Mouse (Mus musculus) ES-E14 (cell line): ENCODE results near the gene Ndufab1. TPM values are rescaled to one million over a fixed set of nuclear protein-coding genes. Genes with fewer than 3 reads are reported as not detected.
"Not testable (repeated sequence)": the region's sequence is repeated elsewhere in the genome, so short reads cannot be mapped to it uniquely, and the experiment has no call there.

Source experiments
- DNase-seq: peaks from one replicate; pipeline ENCODE4 v3.0.0-alpha.2; 2013; ENCODE audit warnings: low read depth, low spot score
- H3K27ac ChIP-seq: 2 replicates; pipeline ENCODE4 v1.5.1; 2012; ENCODE audit warnings: low read depth, mild to moderate bottlenecking, low read length, moderate library complexity, mixed read lengths; ENCODE audit not compliant: poor library complexity, insufficient read depth, severe bottlenecking
- H3K36me3 ChIP-seq: 2 replicates; pipeline ENCODE4 v1.6.1; 2012; ENCODE audit warnings: mild to moderate bottlenecking, low read length, moderate library complexity, mixed read lengths; ENCODE audit not compliant: control insufficient read depth, poor library complexity, insufficient read depth, severe bottlenecking
- H3K4me1 ChIP-seq, 2 experiments: fragments of 150-350 bp in 1 of 2; sonication (generic) in 1 of 2; 2 replicates each; pipeline ENCODE4 v1.6.1; 2012; ENCODE audit warnings: low read length in 2 of 2, mild to moderate bottlenecking in 1 of 2, mixed read lengths in 1 of 2; ENCODE audit not compliant: control insufficient read depth in 2 of 2, insufficient read depth in 2 of 2, poor library complexity in 1 of 2
- H3K4me3 ChIP-seq, 2 experiments: fragments of 150-350 bp in 1 of 2; sonication (generic) in 1 of 2; 2 replicates each; pipeline ENCODE4 v1.5.1; 2012; ENCODE audit warnings: low read length in 2 of 2, low read depth in 1 of 2, mild to moderate bottlenecking in 1 of 2, mixed read lengths in 1 of 2; ENCODE audit not compliant: insufficient read depth in 1 of 2, poor library complexity in 1 of 2, severe bottlenecking in 1 of 2
- H3K9ac ChIP-seq: 2 replicates; pipeline ENCODE4 v1.6.1; 2012; ENCODE audit warnings: low read depth, mild to moderate bottlenecking, low read length, mixed read lengths; ENCODE audit not compliant: poor library complexity, insufficient read depth, severe bottlenecking
- H3K9me3 ChIP-seq: fragments of 150-350 bp; sonication (generic); 2 replicates; pipeline ENCODE4 v1.6.1; 2012; ENCODE audit warnings: low read depth, mild to moderate bottlenecking, low read length; ENCODE audit not compliant: control insufficient read depth, insufficient read depth
- CHD2 ChIP-seq: IDR thresholded peaks from 2 replicates; pipeline ENCODE4 v1.6.1; 2014; ENCODE audit warnings: mild to moderate bottlenecking, low read depth, low read length, inconsistent platforms
- HCFC1 ChIP-seq: IDR thresholded peaks from 2 replicates; pipeline ENCODE4 v1.6.1; 2012; ENCODE audit warnings: low read length, inconsistent platforms, borderline replicate concordance; ENCODE audit not compliant: insufficient read depth
- MAFK ChIP-seq: IDR thresholded peaks from 2 replicates; pipeline ENCODE4 v1.6.1; 2014; ENCODE audit warnings: mild to moderate bottlenecking, low read depth, low read length, inconsistent platforms; ENCODE audit not compliant: insufficient read depth
- ZC3H11A ChIP-seq: IDR thresholded peaks from 2 replicates; pipeline ENCODE4 v1.6.1; 2012; ENCODE audit warnings: low read depth, mild to moderate bottlenecking, inconsistent platforms, low read length, borderline replicate concordance
- ZNF384 ChIP-seq: IDR thresholded peaks from 2 replicates; pipeline ENCODE4 v1.6.1; 2012; ENCODE audit warnings: low read depth, low read length, inconsistent platforms
- in situ Hi-C, 2 experiments: fragments of 600-800 bp; cut with MboI; formaldehyde crosslinking; loops; one replicate each; pipeline ENCODE4 v1.15.1; 2025; ENCODE audit warnings: low sequenced_read_pairs in 2 of 2, inconsistent platforms in 1 of 2; ENCODE audit not compliant: unreplicated experiment in 2 of 2
- total RNA-seq: library from RNA; depleted of rRNA; stranded (reverse); fragments of 300-350 nt; gene quantifications from 2 replicates; pipeline ENCODE4 v1.2.3, GENCODE M21; 2012

Ndufab1 gene
- total RNA-seq, 1 experiment = 151 TPM

- H3K36me3 ChIP-seq = peaks cover 28% of the 10 kb centered on the region
Observed at GRCm38 (mm10) chr7:122125636-122126035, 23.9 kb upstream of the Ndufab1 start.

GRCm38 (mm10) chr7:122123518-122123917 lies 21.8 kb upstream of the Ndufab1 start:
- Histone ChIP-seq H3K9me3 (no peaks in the 10 kb centered on the region), H3K27ac (no peak overlapping the region), H3K4me3 (no peak overlapping the region), H3K4me1 (no peaks in the 10 kb centered on the region), H3K36me3 (peaks cover 29% of the 10 kb centered on the region), H3K9ac (no peak overlapping the region)
- DNase-seq = no peak
- no peak for TF ChIP-seq ZNF384
- no peak for TF ChIP-seq CHD2
- no peak for TF ChIP-seq MAFK
- no peak for TF ChIP-seq ZC3H11A
- no peak for TF ChIP-seq HCFC1
- in situ Hi-C loops = no loop called here

More at GRCm38 (mm10) chr7:122125636-122126035, 23.9 kb upstream of the Ndufab1 start:
- no peaks in the 10 kb centered on the region for H3K4me1 ChIP-seq
- H3K9me3 ChIP-seq = no peaks in the 10 kb centered on the region
- no peak overlapping the region for H3K4me3 ChIP-seq
- TF ChIP-seq ZNF384 (no peak), CHD2 (no peak), ZC3H11A (no peak), MAFK (no peak), HCFC1 (no peak)
- H3K27ac ChIP-seq = no peak overlapping the region
- in situ Hi-C loops = no loop called here
- no peak overlapping the region for H3K9ac ChIP-seq
- no peak for DNase-seq

- Histone ChIP-seq H3K27ac (no peak overlapping the region), H3K4me3 (no peak overlapping the region), H3K9me3 (no peaks in the 10 kb centered on the region), H3K9ac (no peak overlapping the region), H3K4me1 (no peaks in the 10 kb centered on the region), H3K36me3 (peaks cover 19% of the 10 kb centered on the region)
- TF ChIP-seq HCFC1 = no peak
- TF ChIP-seq ZC3H11A = no peak
- no peak for TF ChIP-seq MAFK
- no peak for TF ChIP-seq CHD2
- TF ChIP-seq ZNF384 = no peak
- in situ Hi-C loops = no loop called here
- no peak for DNase-seq
Observed at GRCm38 (mm10) chr7:122108206-122108605, 6.5 kb upstream of the Ndufab1 start.

DNA sequence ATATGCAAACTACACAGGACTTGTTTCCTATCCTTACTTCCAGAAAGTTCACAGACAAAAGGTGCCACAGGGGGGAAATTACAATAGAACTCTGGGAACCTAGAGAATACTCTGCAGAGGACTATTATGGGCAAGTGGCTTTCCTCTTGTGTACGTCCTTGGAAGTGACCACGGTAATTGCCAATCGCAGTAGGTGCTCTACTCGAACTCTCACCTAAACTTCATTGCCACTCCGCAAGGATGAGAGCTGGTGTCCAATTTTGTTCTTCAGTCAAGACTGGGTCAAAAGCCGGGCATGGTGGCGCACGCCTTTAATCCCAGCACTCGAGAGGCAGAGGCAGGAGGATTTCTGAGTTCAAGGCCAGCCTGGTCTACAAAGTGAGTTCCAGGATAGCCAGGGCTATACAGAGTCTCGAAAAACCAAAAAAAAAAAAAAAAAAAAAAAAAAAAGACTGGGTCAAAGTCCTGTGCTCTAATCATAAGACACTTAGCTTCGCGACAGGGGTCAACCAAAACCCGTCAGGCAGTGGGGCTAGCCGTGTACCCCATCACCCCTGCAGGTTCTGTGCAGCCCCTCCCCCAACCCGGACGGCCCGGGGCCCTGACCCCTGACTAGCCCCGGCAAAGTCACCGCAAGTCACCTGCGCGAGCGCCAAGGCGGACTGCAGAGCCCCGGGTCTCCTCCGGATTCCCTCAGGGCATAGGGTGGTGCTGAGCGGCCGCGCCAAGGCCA lies 506 bp downstream of the Ndufab1 start:
- DNase-seq, in situ Hi-C loops, H3K9me3 ChIP-seq, H3K4me1 ChIP-seq: not testable (repeated sequence)
- H3K27ac ChIP-seq = peak overlapping the region; percentile 63
- H3K4me3 ChIP-seq = peak overlapping the region; percentile 76 to 80
- peaks cover 20% of the 10 kb centered on the region for H3K36me3 ChIP-seq
- TF ChIP-seq ZNF384 = peak; percentile 82
- H3K9ac ChIP-seq = peak overlapping the region; percentile 85

DNA sequence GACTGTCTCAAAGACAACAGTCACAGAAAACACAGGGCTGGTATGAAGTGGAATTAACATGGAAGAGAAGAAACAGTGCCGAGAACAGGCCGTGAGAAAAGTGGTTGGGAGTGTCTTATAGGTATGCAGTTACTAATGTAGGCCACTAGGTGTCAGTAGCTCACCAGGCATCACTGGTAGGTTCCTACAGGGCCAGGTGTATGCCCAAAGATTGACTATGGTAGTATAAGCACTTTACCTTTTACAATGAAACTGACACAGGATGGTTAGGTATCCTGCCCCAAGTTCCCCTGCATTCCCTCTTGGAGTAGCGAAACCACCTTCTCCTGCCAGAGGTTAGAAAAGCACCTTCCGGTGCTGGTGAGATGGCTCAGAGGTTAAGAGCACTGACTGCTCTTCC lies 2.5 kb downstream of the Ndufab1 start:
- peak; percentile 59 for DNase-seq
- Histone ChIP-seq H3K9me3 (no peaks in the 10 kb centered on the region), H3K4me1 (no peaks in the 10 kb centered on the region; a peak in 1 of 4 replicates), H3K9ac (no peak overlapping the region), H3K4me3 (no peak overlapping the region), H3K36me3 (peaks cover 26% of the 10 kb centered on the region), H3K27ac (no peak overlapping the region)
- in situ Hi-C loops = no loop called here
- TF ChIP-seq HCFC1 = no peak
- TF ChIP-seq MAFK = no peak
- TF ChIP-seq CHD2 = no peak
- TF ChIP-seq ZC3H11A = no peak
- no peak for TF ChIP-seq ZNF384
